ENCODE assay signal across 22 mouse cellular contexts in the genomic region with DNA sequence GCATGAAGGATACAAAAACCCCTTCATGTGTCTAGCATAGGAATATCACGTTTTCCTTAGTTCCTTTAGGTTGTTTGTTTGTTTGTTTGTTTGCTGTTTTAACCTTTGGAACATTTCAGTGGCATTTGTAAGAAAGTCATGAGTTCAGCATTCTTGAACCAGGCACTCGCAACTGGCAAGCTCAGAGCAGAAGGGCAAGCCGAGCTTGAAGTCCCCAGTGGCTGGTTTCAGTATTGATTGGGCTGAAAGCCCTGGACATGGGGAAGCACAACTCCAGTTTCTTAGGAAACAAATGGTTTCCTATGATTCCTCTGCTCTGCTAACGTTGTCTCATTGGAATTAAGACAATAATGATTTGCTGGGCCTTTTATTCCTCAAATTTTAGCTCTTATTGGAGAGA.
DNase-seq lines count a peak whose midpoint lies in the region; ATAC-seq and TF ChIP-seq lines count a peak whose summit lies in the region.
"Had no signal": no experiment of that assay in that cellular context is flagged by ENCODE, and none has a peak within 500 bp of the region (broad histone marks: within the 10 kb centered on the region; RNA-seq: fewer than 3 reads in every experiment).

No protein-coding gene starts in this region.

- WGBS in forebrain, postnatal 0 days, result 48% methylated on average over 4 of the region's 4 CpGs
- 54% methylated on average over 4 of the region's 4 CpGs for WGBS in forebrain, embryonic 15.5 days
- WGBS in midbrain, embryonic 14.5 days, result 47% methylated on average over 4 of the region's 4 CpGs
- WGBS in midbrain, embryonic 10.5 days, result 48% methylated on average over 4 of the region's 4 CpGs

- no peak overlapping the region for H3K27ac ChIP-seq in forebrain, postnatal 0 days (ENCODE audit: low read depth, low read length)
- H3K27ac ChIP-seq in forebrain, embryonic 15.5 days (replicated peaks), result no peak overlapping the region
- H3K27ac ChIP-seq in midbrain, embryonic 14.5 days (replicated peaks; ENCODE audit: low read depth, low read length), result no peak overlapping the region
- H3K27ac ChIP-seq in midbrain, embryonic 10.5 days (replicated peaks), result no peak overlapping the region
- H3K27ac ChIP-seq: forebrain, embryonic 10.5 days; limb, embryonic 10.5 days; liver, embryonic 15.5 days; lung, embryonic 15.5 days; neural tube, embryonic 15.5 days had no signal

- H3K4me3 ChIP-seq in forebrain, postnatal 0 days (ENCODE audit: low read depth, low read length), result no peak overlapping the region
- H3K4me3 ChIP-seq in forebrain, embryonic 15.5 days, result no peak overlapping the region
- no peak overlapping the region for H3K4me3 ChIP-seq in midbrain, embryonic 14.5 days (replicated peaks; ENCODE audit: low read depth, low read length)
- H3K4me3 ChIP-seq in midbrain, embryonic 10.5 days, result no peak overlapping the region
- H3K4me3 ChIP-seq: forebrain, embryonic 10.5 days; limb, embryonic 10.5 days; liver, embryonic 15.5 days; lung, embryonic 15.5 days; neural tube, embryonic 15.5 days had no signal

- peaks cover 12% of the 10 kb centered on the region; the same call in 1 of the 2 replicates for H3K4me1 ChIP-seq in forebrain, postnatal 0 days (ENCODE audit: insufficient read depth)
- peaks cover 20% of the 10 kb centered on the region for H3K4me1 ChIP-seq in forebrain, embryonic 15.5 days
- H3K4me1 ChIP-seq in midbrain, embryonic 14.5 days (ENCODE audit: control insufficient read depth, insufficient read depth, low read length), result no peaks in the 10 kb centered on the region
- H3K4me1 ChIP-seq in midbrain, embryonic 10.5 days, result no peaks in the 10 kb centered on the region
- H3K4me1 ChIP-seq: liver, embryonic 15.5 days; lung, embryonic 15.5 days; neural tube, embryonic 15.5 days had no signal

- no peaks in the 10 kb centered on the region for H3K27me3 ChIP-seq in forebrain, postnatal 0 days (ENCODE audit: insufficient read depth, low read length)
- no peaks in the 10 kb centered on the region for H3K27me3 ChIP-seq in forebrain, embryonic 15.5 days
- no peaks in the 10 kb centered on the region for H3K27me3 ChIP-seq in midbrain, embryonic 14.5 days (ENCODE audit: control insufficient read depth, insufficient read depth, low read length)
- H3K27me3 ChIP-seq in midbrain, embryonic 10.5 days (ENCODE audit: low read depth, poor library complexity, severe bottlenecking), result no peaks in the 10 kb centered on the region
- H3K27me3 ChIP-seq: liver, embryonic 15.5 days; lung, embryonic 15.5 days; neural tube, embryonic 15.5 days had no signal

- no peaks in the 10 kb centered on the region for H3K9me3 ChIP-seq in forebrain, postnatal 0 days (ENCODE audit: low read length)
- H3K9me3 ChIP-seq in forebrain, embryonic 15.5 days, result no peaks in the 10 kb centered on the region
- no peaks in the 10 kb centered on the region for H3K9me3 ChIP-seq in midbrain, embryonic 14.5 days (ENCODE audit: control insufficient read depth, low read length)
- no peaks in the 10 kb centered on the region for H3K9me3 ChIP-seq in midbrain, embryonic 10.5 days (replicated peaks)
- H3K9me3 ChIP-seq: forebrain, embryonic 10.5 days; limb, embryonic 10.5 days; liver, embryonic 15.5 days; lung, embryonic 15.5 days; neural tube, embryonic 15.5 days had no signal

- no peak overlapping the region for H3K9ac ChIP-seq in forebrain, postnatal 0 days
- no peak overlapping the region for H3K9ac ChIP-seq in forebrain, embryonic 15.5 days (replicated peaks)
- no peak overlapping the region for H3K9ac ChIP-seq in midbrain, embryonic 14.5 days (replicated peaks; ENCODE audit: low read length)
- H3K9ac ChIP-seq: liver, embryonic 15.5 days; lung, embryonic 15.5 days; neural tube, embryonic 15.5 days had no signal

- peak; percentile 9; the same call in 1 of the 2 replicates for TF ChIP-seq CTCF in forebrain, postnatal 0 days (IDR thresholded peaks at IDR 0.05; ENCODE audit: low read depth)

- no peak overlapping the region for H3K4me2 ChIP-seq in forebrain, postnatal 0 days (ENCODE audit: low read depth)
- H3K4me2 ChIP-seq in forebrain, embryonic 15.5 days (replicated peaks), result no peak overlapping the region
- H3K4me2 ChIP-seq in midbrain, embryonic 14.5 days (ENCODE audit: low read length), result no peak overlapping the region
- H3K4me2 ChIP-seq: heart, embryonic 11.5 days; liver, embryonic 15.5 days; lung, embryonic 15.5 days; neural tube, embryonic 15.5 days had no signal

- no peak for ATAC-seq in forebrain, postnatal 0 days
- no peak for ATAC-seq in forebrain, embryonic 15.5 days (replicated peaks)
- ATAC-seq in midbrain, embryonic 14.5 days (ENCODE audit: low FRiP score, low TSS enrichment), result no peak
- ATAC-seq: hindbrain, embryonic 16.5 days; intestine, embryonic 16.5 days had no signal

- DNase-seq in forebrain, postnatal 0 days, result no peak
- DNase-seq in midbrain, embryonic 14.5 days, result peak; percentile 29
- no peak for DNase-seq in midbrain, embryonic 10.5 days (ENCODE audit: low spot score)
- DNase-seq in ZHBTc4 (ENCODE audit: low read depth, low spot score), result peak; percentile 18
- no peak for DNase-seq in urinary bladder, postnatal 10 days (ENCODE audit: low spot score)
- no peak for DNase-seq in frontal cortex, postnatal 10 days (ENCODE audit: low spot score in 2 of 2)
- DNase-seq: cerebellum, adult 8-10 months; cerebellum, postnatal 36 days; kidney, adult 9 months; kidney, postnatal 36 days; liver; lung, postnatal 36 days; right cerebral cortex, postnatal 14 days had no signal

- no peaks in the 10 kb centered on the region for H3K36me3 ChIP-seq in forebrain, postnatal 0 days (ENCODE audit: insufficient read depth)
- 0 out of 2 replicates have a peak, but pooled peaks cover 2% of the 10 kb centered on the region for H3K36me3 ChIP-seq in forebrain, embryonic 15.5 days
- no peaks in the 10 kb centered on the region for H3K36me3 ChIP-seq in midbrain, embryonic 14.5 days (ENCODE audit: control insufficient read depth, insufficient read depth, low read length)
- H3K36me3 ChIP-seq in midbrain, embryonic 10.5 days, result no peaks in the 10 kb centered on the region
- H3K36me3 ChIP-seq: forebrain, embryonic 10.5 days; limb, embryonic 10.5 days; liver, embryonic 15.5 days; lung, embryonic 15.5 days; neural tube, embryonic 15.5 days had no signal

Comparison
In these comparisons a context has a peak if more than half of its experiments do, and no peak if none do; other contexts are left out.
1. DNase-seq: peak in midbrain, embryonic 14.5 days (single experiment) and ZHBTc4 (single experiment); none in forebrain, postnatal 0 days (single experiment), midbrain, embryonic 10.5 days (single experiment), urinary bladder, postnatal 10 days (single experiment) and frontal cortex, postnatal 10 days (0 of 2).